ENCODE assay signal across 8 mouse cellular contexts in the genomic region with DNA sequence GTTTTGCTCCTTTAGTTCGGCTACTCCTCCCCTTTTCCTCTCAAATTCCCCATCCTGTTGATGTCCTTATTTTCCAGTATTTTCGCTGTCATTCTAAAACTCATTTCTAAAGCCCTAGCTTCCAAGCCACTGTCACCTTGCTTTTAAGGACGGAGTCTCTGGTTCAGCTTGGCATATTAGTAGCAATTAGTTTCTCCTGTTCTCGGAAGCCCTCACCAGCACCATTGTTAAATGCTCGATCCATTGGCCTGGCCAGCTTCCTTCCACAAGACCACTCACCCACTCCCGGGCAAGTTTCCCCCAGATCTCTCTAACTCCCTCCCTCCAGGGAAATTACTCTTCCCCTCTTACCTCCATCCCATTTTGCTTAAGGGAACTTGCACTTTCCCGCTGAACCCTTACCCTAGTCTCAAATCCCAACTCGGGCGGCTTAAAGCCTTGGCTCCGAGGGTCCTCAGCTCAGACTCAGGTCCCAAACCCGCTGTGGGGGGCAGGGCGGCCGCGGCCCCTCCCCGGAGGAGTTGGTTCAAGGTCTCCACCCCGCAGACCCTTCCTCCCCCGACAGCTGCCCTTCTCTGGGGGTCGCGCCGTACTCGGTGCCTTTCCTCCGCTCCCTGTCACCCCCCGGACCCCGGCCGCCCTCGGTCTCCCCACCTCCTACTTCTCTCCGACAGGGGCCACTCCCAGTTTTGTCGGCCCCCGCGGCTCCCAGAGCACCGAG. TPM values are rescaled to one million over a fixed set of nuclear protein-coding genes. Genes with fewer than 3 reads are reported as not detected.
A peak's percentile ranks its signal among the peaks of the same experiment; 100 is the strongest.
DNase-seq lines count a peak whose midpoint lies in the region; ATAC-seq and TF ChIP-seq lines count a peak whose summit lies in the region.

No protein-coding gene starts in this region.

- H3K27ac ChIP-seq in bone marrow, adult 2 months (ENCODE audit: control insufficient read depth, insufficient read depth, low read depth, low read length, poor library complexity), result peak overlapping the region; percentile 91
- peak overlapping the region; percentile 78 for H3K27ac ChIP-seq in forebrain, embryonic 13.5 days
- peak overlapping the region; percentile 88 for H3K27ac ChIP-seq in hindbrain, embryonic 15.5 days (replicated peaks)
- H3K27ac ChIP-seq in lung, embryonic 15.5 days, result peak overlapping the region; percentile 93

- H3K36me3 ChIP-seq in megakaryocyte, embryonic 14.5 days (replicated peaks; ENCODE audit: low read length), result peaks cover 8% of the 10 kb centered on the region
- peaks cover 4% of the 10 kb centered on the region; the same call in 1 of the 2 replicates for H3K36me3 ChIP-seq in forebrain, embryonic 13.5 days (ENCODE audit: poor library complexity, severe bottlenecking)
- H3K36me3 ChIP-seq in hindbrain, embryonic 15.5 days, result no peaks in the 10 kb centered on the region
- no peaks in the 10 kb centered on the region for H3K36me3 ChIP-seq in lung, embryonic 15.5 days

- H3K27me3 ChIP-seq in megakaryocyte, embryonic 14.5 days (replicated peaks), result no peaks in the 10 kb centered on the region
- H3K27me3 ChIP-seq in forebrain, embryonic 13.5 days, result no peaks in the 10 kb centered on the region
- H3K27me3 ChIP-seq in hindbrain, embryonic 15.5 days, result no peaks in the 10 kb centered on the region
- no peaks in the 10 kb centered on the region for H3K27me3 ChIP-seq in lung, embryonic 15.5 days

- WGBS in bone marrow, adult 2 months, result 5% methylated on average over 31 of the region's 31 CpGs
- 1% methylated on average over 31 of the region's 31 CpGs for WGBS in forebrain, embryonic 13.5 days
- WGBS in hindbrain, embryonic 15.5 days, result under 1% methylated on average over 31 of the region's 31 CpGs
- WGBS in lung, embryonic 15.5 days, result under 1% methylated on average over 31 of the region's 31 CpGs

- peak; percentile 7 to 25 for DNase-seq in spleen, postnatal 36 days (ENCODE audit: low spot score in 2 of 2)

- no peak for ATAC-seq in megakaryocyte, adult 5-6 weeks (ENCODE audit: poor library complexity, severe bottlenecking)
- ATAC-seq in forebrain, embryonic 13.5 days, result no peak
- ATAC-seq in hindbrain, embryonic 15.5 days (ENCODE audit: low FRiP score, low read depth), result no peak
- ATAC-seq in lung, embryonic 15.5 days (ENCODE audit: borderline replicate concordance, extremely low read depth, low FRiP score, low TSS enrichment), result no peak
- ATAC-seq in megakaryocyte-erythroid progenitor cell, adult 5-6 weeks (replicated peaks; ENCODE audit: low FRiP score, low TSS enrichment, poor library complexity, severe bottlenecking), result no peak

- H3K9me3 ChIP-seq in megakaryocyte, embryonic 14.5 days, result no peaks in the 10 kb centered on the region
- no peaks in the 10 kb centered on the region for H3K9me3 ChIP-seq in forebrain, embryonic 13.5 days (replicated peaks)
- H3K9me3 ChIP-seq in hindbrain, embryonic 15.5 days, result no peaks in the 10 kb centered on the region
- H3K9me3 ChIP-seq in lung, embryonic 15.5 days, result no peaks in the 10 kb centered on the region

- peaks cover 48% of the 10 kb centered on the region for H3K4me1 ChIP-seq in megakaryocyte, embryonic 14.5 days
- H3K4me1 ChIP-seq in bone marrow, adult 2 months (ENCODE audit: control insufficient read depth, insufficient read depth, low read length), result no peaks in the 10 kb centered on the region; the same call in 1 of the 2 replicates
- H3K4me1 ChIP-seq in forebrain, embryonic 13.5 days, result peaks cover 33% of the 10 kb centered on the region
- H3K4me1 ChIP-seq in hindbrain, embryonic 15.5 days (replicated peaks), result peaks cover 24% of the 10 kb centered on the region; the same call in 1 of the 2 replicates
- peaks cover 40% of the 10 kb centered on the region for H3K4me1 ChIP-seq in lung, embryonic 15.5 days

- no peak for TF ChIP-seq POLR2A in bone marrow, adult 2 months (IDR thresholded peaks at IDR 0.05; ENCODE audit: borderline replicate concordance, control insufficient read depth, low read depth, low read length)

- H3K4me3 ChIP-seq in megakaryocyte, embryonic 14.5 days (replicated peaks), result peak overlapping the region; percentile 92
- H3K4me3 ChIP-seq in bone marrow, adult 2 months (replicated peaks; ENCODE audit: control insufficient read depth, low read depth, low read length), result peak overlapping the region; percentile 76
- H3K4me3 ChIP-seq in forebrain, embryonic 13.5 days, result peak overlapping the region; percentile 95
- peak overlapping the region; percentile 97 for H3K4me3 ChIP-seq in hindbrain, embryonic 15.5 days
- H3K4me3 ChIP-seq in lung, embryonic 15.5 days, result peak overlapping the region; percentile 87

- peak overlapping the region; percentile 89 for H3K9ac ChIP-seq in forebrain, embryonic 13.5 days
- peak overlapping the region; percentile 78 for H3K9ac ChIP-seq in hindbrain, embryonic 15.5 days
- peak overlapping the region; percentile 85 for H3K9ac ChIP-seq in lung, embryonic 15.5 days

- peak overlapping the region; percentile 97 for H3K4me2 ChIP-seq in forebrain, embryonic 13.5 days
- peak overlapping the region; percentile 88 for H3K4me2 ChIP-seq in hindbrain, embryonic 15.5 days
- H3K4me2 ChIP-seq in lung, embryonic 15.5 days, result peak overlapping the region; percentile 75

- TF ChIP-seq CTCF in bone marrow, adult 2 months (IDR thresholded peaks at IDR 0.05; ENCODE audit: control insufficient read depth, insufficient read depth, low read length), result no peak

RNA-seq across cellular contexts. Expression of gene Numb, which starts 0.9 kb away (rescaled TPM):
- polyA plus RNA-seq in megakaryocyte, embryonic 14.5 days (2012; ENCODE audit: insufficient read depth, low replicate concordance), result 13.4 and 19.5 TPM in 2 replicates
- total RNA-seq in megakaryocyte, adult 5-6 weeks (2015), result 28.4 and 35.7 TPM in 2 replicates
- 34.4 and 36.0 TPM in 2 replicates for total RNA-seq in megakaryocyte, adult 5-6 weeks (2017)
- polyA plus RNA-seq in bone marrow, adult 2 months (2011; ENCODE audit: insufficient read depth, insufficient read length, low replicate concordance, missing spikeins), result 6.0 and 15.1 TPM in 2 replicates
- polyA plus RNA-seq in forebrain, embryonic 13.5 days (2015; fragmentation: Nextera tagmentation; extraction: Ambion mirVana), result 23.2 and 26.2 TPM in 2 replicates
- polyA plus RNA-seq in hindbrain, embryonic 15.5 days (2015; fragmentation: Nextera tagmentation; extraction: Ambion mirVana), result 15.3 and 17.4 TPM in 2 replicates
- 36.8 and 40.9 TPM in 2 replicates for polyA plus RNA-seq in lung, embryonic 15.5 days (2015; fragmentation: Nextera tagmentation; extraction: Ambion mirVana)
- total RNA-seq in megakaryocyte-erythroid progenitor cell, adult 5-6 weeks (2014; fragmentation: Nextera tagmentation), result 14.6 and 24.8 TPM in 2 replicates
- 8.8 and 11.7 TPM in 2 replicates for total RNA-seq in megakaryocyte-erythroid progenitor cell, adult 5-6 weeks (2017)

RNA-seq across cellular contexts. Expression of gene Riox1, which starts 29.5 kb away (rescaled TPM):
- 27.4 and 68.6 TPM in 2 replicates for polyA plus RNA-seq in megakaryocyte, embryonic 14.5 days (2012; ENCODE audit: insufficient read depth, low replicate concordance)
- 10.1 and 11.2 TPM in 2 replicates for total RNA-seq in megakaryocyte, adult 5-6 weeks (2015)
- total RNA-seq in megakaryocyte, adult 5-6 weeks (2017), result 10.1 and 13.4 TPM in 2 replicates
- polyA plus RNA-seq in bone marrow, adult 2 months (2011; ENCODE audit: insufficient read depth, insufficient read length, low replicate concordance, missing spikeins), result 7.0 and 15.2 TPM in 2 replicates
- polyA plus RNA-seq in forebrain, embryonic 13.5 days (2015; fragmentation: Nextera tagmentation; extraction: Ambion mirVana), result 8.6 and 9.4 TPM in 2 replicates
- polyA plus RNA-seq in hindbrain, embryonic 15.5 days (2015; fragmentation: Nextera tagmentation; extraction: Ambion mirVana), result 11.5 and 11.9 TPM in 2 replicates
- polyA plus RNA-seq in lung, embryonic 15.5 days (2015; fragmentation: Nextera tagmentation; extraction: Ambion mirVana), result 14.2 and 16.2 TPM in 2 replicates
- total RNA-seq in megakaryocyte-erythroid progenitor cell, adult 5-6 weeks (2014; fragmentation: Nextera tagmentation), result 15.3 and 18.2 TPM in 2 replicates
- total RNA-seq in megakaryocyte-erythroid progenitor cell, adult 5-6 weeks (2017), result 12.5 and 15.5 TPM in 2 replicates
